Mouse (Mus musculus): ENCODE results near the gene Prkg1.

DNA sequence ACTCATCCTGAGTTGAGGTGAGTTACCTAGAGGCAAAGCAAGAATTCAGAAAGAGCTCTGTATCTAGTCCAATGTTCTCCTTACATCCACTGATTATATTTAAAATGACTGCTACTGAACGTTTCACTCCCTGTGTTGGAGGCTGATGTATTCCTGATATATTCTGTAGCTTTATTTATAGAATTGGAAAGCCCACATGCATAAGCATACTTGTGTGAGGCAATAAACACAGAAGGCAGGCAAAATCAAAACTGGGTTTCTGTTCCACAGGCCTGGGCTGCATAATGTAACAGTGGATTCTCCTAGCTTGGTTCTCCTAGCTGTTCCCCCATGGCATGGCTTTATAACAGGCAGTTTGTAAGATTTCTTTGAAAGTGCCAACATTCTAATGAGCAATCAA lies 368.7 kb downstream of the Prkg1 start:
- TF ChIP-seq EP300 (IDR thresholded peaks at IDR 0.05; ENCODE audit: low read depth), result no peak
- TF ChIP-seq CTCF (IDR thresholded peaks at IDR 0.05; ENCODE audit: low read depth), result no peak
